Mouse (Mus musculus): Measurements from ENCODE around the gene Trim63. TPM values are rescaled to one million over a fixed set of nuclear protein-coding genes. Genes with fewer than 3 reads are reported as not detected.
A peak's percentile ranks its signal among the peaks of the same experiment; 100 is the strongest.

Gene Trim63
- polyA plus RNA-seq, 1 experiment from 2014 or later: 3.7 TPM

- Histone ChIP-seq H3K27me3 (no peaks in the 10 kb centered on the region), H3K9ac (no peak overlapping the region), H3K4me1 (peaks cover 4% of the 10 kb centered on the region), H3K4me2 (no peak overlapping the region), H3K27ac (no peak overlapping the region), H3K36me3 (no peaks in the 10 kb centered on the region), H3K9me3 (replicated peaks) (no peaks in the 10 kb centered on the region), H3K4me3 (replicated peaks) (no peak overlapping the region)
- no peak for ATAC-seq (replicated peaks; ENCODE audit: low FRiP score)
- WGBS: 85% methylated on average over 5 of the region's 5 CpGs
Observed at GRCm38 (mm10) chr4:134302084-134302483, 12.8 kb upstream of the Trim63 start.

GRCm38 (mm10) chr4:134306963-134307362 lies 8.0 kb upstream of the Trim63 start:
- Histone ChIP-seq H3K9me3 (replicated peaks) (no peaks in the 10 kb centered on the region), H3K27ac (0 out of 2 replicates have a peak overlapping the region, but pooled peaks have one; percentile 37)

GRCm38 (mm10) chr4:134307367-134308072 lies 7.4 kb upstream of the Trim63 start:
- H3K27ac ChIP-seq: 0 out of 2 replicates have a peak overlapping the region, but pooled peaks have one; percentile 37
- peak overlapping the region; percentile 39 for H3K4me2 ChIP-seq
- no peak overlapping the region for H3K9ac ChIP-seq
- no peak overlapping the region; the same call in 1 of the 2 replicates for H3K4me3 ChIP-seq (replicated peaks)
- H3K4me1 ChIP-seq: peaks cover 13% of the 10 kb centered on the region
- no peaks in the 10 kb centered on the region for H3K9me3 ChIP-seq (replicated peaks)
- 17% methylated on average over 12 of the region's 12 CpGs for WGBS
- peak; percentile 49; the same call in 1 of the 2 replicates for ATAC-seq (replicated peaks; ENCODE audit: low FRiP score)
- no peaks in the 10 kb centered on the region for H3K36me3 ChIP-seq
- H3K27me3 ChIP-seq: no peaks in the 10 kb centered on the region

More at GRCm38 (mm10) chr4:134306963-134307362, 8.0 kb upstream of the Trim63 start:
- H3K36me3 ChIP-seq: no peaks in the 10 kb centered on the region
- 68% methylated on average over 2 of the region's 2 CpGs for WGBS
- no peak overlapping the region for H3K4me3 ChIP-seq (replicated peaks)
- no peak overlapping the region for H3K9ac ChIP-seq
- peaks cover 13% of the 10 kb centered on the region for H3K4me1 ChIP-seq
- peak overlapping the region; percentile 39 for H3K4me2 ChIP-seq
- no peak for ATAC-seq (replicated peaks; ENCODE audit: low FRiP score)
- no peaks in the 10 kb centered on the region for H3K27me3 ChIP-seq

- Histone ChIP-seq H3K9me3 (replicated peaks) (peaks cover 4% of the 10 kb centered on the region), H3K36me3 (no peaks in the 10 kb centered on the region), H3K4me1 (peaks cover 19% of the 10 kb centered on the region), H3K9ac (no peak overlapping the region), H3K27me3 (no peaks in the 10 kb centered on the region), H3K27ac (no peak overlapping the region), H3K4me2 (no peak overlapping the region), H3K4me3 (replicated peaks) (no peak overlapping the region)
- no peak for ATAC-seq (replicated peaks; ENCODE audit: low FRiP score)
- 71% methylated on average over 7 of the region's 7 CpGs for WGBS
Observed at GRCm38 (mm10) chr4:134310106-134310505, 4.8 kb upstream of the Trim63 start.

GRCm38 (mm10) chr4:134310656-134311055 lies 4.3 kb upstream of the Trim63 start:
- no peaks in the 10 kb centered on the region for H3K36me3 ChIP-seq
- H3K4me3 ChIP-seq (replicated peaks): no peak overlapping the region
- H3K4me1 ChIP-seq: peaks cover 22% of the 10 kb centered on the region
- H3K27me3 ChIP-seq: 0 out of 2 replicates have a peak, but pooled peaks cover 1% of the 10 kb centered on the region
- H3K9ac ChIP-seq: no peak overlapping the region
- H3K9me3 ChIP-seq (replicated peaks): peaks cover 4% of the 10 kb centered on the region
- no peak overlapping the region for H3K27ac ChIP-seq
- ATAC-seq (replicated peaks; ENCODE audit: low FRiP score): no peak
- WGBS: 80% methylated on average over 9 of the region's 9 CpGs
- no peak overlapping the region for H3K4me2 ChIP-seq

GRCm38 (mm10) chr4:134311784-134312183 lies 3.1 kb upstream of the Trim63 start:
- 75% methylated on average over 9 of the region's 9 CpGs for WGBS
- H3K9me3 ChIP-seq (replicated peaks): peaks cover 4% of the 10 kb centered on the region
- H3K36me3 ChIP-seq: no peaks in the 10 kb centered on the region
- 0 out of 2 replicates have a peak, but pooled peaks cover 2% of the 10 kb centered on the region for H3K27me3 ChIP-seq
- H3K4me1 ChIP-seq: peaks cover 26% of the 10 kb centered on the region
- H3K4me2 ChIP-seq: no peak overlapping the region
- no peak overlapping the region for H3K9ac ChIP-seq
- no peak overlapping the region for H3K27ac ChIP-seq
- no peak for ATAC-seq (replicated peaks; ENCODE audit: low FRiP score)
- no peak overlapping the region for H3K4me3 ChIP-seq (replicated peaks)

- H3K4me1 ChIP-seq: peaks cover 20% of the 10 kb centered on the region
- no peak overlapping the region for H3K27ac ChIP-seq
- H3K9me3 ChIP-seq (replicated peaks): peaks cover 4% of the 10 kb centered on the region
- H3K4me2 ChIP-seq: no peak overlapping the region
- H3K27me3 ChIP-seq: 0 out of 2 replicates have a peak, but pooled peaks cover 2% of the 10 kb centered on the region
- ATAC-seq (replicated peaks; ENCODE audit: low FRiP score): no peak
- no peaks in the 10 kb centered on the region for H3K36me3 ChIP-seq
- WGBS: 92% methylated on average over 5 of the region's 5 CpGs
- H3K4me3 ChIP-seq (replicated peaks): no peak overlapping the region
- H3K9ac ChIP-seq: no peak overlapping the region
Observed at GRCm38 (mm10) chr4:134312341-134312740, 2.6 kb upstream of the Trim63 start.

- H3K36me3 ChIP-seq: no peaks in the 10 kb centered on the region
- H3K27ac ChIP-seq: no peak overlapping the region
- H3K4me2 ChIP-seq: no peak overlapping the region
- no peak overlapping the region for H3K9ac ChIP-seq
- no peak for ATAC-seq (replicated peaks; ENCODE audit: low FRiP score)
- H3K27me3 ChIP-seq: 0 out of 2 replicates have a peak, but pooled peaks cover 2% of the 10 kb centered on the region
- no peak overlapping the region for H3K4me3 ChIP-seq (replicated peaks)
- H3K9me3 ChIP-seq (replicated peaks): peaks cover 4% of the 10 kb centered on the region
- H3K4me1 ChIP-seq: peaks cover 15% of the 10 kb centered on the region
- WGBS: 95% methylated on average over 6 of the region's 6 CpGs
Observed at GRCm38 (mm10) chr4:134312901-134313300, 2.0 kb upstream of the Trim63 start.

- H3K9ac ChIP-seq: no peak overlapping the region
- H3K27me3 ChIP-seq: 0 out of 2 replicates have a peak, but pooled peaks cover 2% of the 10 kb centered on the region
- H3K4me1 ChIP-seq: peaks cover 14% of the 10 kb centered on the region
- peaks cover 4% of the 10 kb centered on the region for H3K9me3 ChIP-seq (replicated peaks)
- no peak overlapping the region for H3K4me3 ChIP-seq (replicated peaks)
- ATAC-seq (replicated peaks; ENCODE audit: low FRiP score): no peak
- no peaks in the 10 kb centered on the region for H3K36me3 ChIP-seq
- H3K27ac ChIP-seq: no peak overlapping the region
- 86% methylated on average over 4 of the region's 4 CpGs for WGBS
- no peak overlapping the region for H3K4me2 ChIP-seq
Observed at GRCm38 (mm10) chr4:134314081-134314655, 752 bp upstream of the Trim63 start.

GRCm38 (mm10) chr4:134315470-134315869 lies 550 bp downstream of the Trim63 start:
- H3K4me3 ChIP-seq (replicated peaks): peak overlapping the region; percentile 8; the same call in 1 of the 2 replicates
- peaks cover 14% of the 10 kb centered on the region for H3K4me1 ChIP-seq
- no peak overlapping the region for H3K9ac ChIP-seq
- 75% methylated on average over 9 of the region's 9 CpGs for WGBS
- peak overlapping the region; percentile 33 for H3K4me2 ChIP-seq
- 0 out of 2 replicates have a peak, but pooled peaks have one; percentile 46 for ATAC-seq (replicated peaks; ENCODE audit: low FRiP score)
- no peak overlapping the region for H3K27ac ChIP-seq
- no peaks in the 10 kb centered on the region for H3K36me3 ChIP-seq
- peaks cover 4% of the 10 kb centered on the region for H3K9me3 ChIP-seq (replicated peaks)
- H3K27me3 ChIP-seq: 0 out of 2 replicates have a peak, but pooled peaks cover 2% of the 10 kb centered on the region

- no peak for ATAC-seq (replicated peaks; ENCODE audit: low FRiP score)
- WGBS: 53% methylated on average over 16 of the region's 16 CpGs
- no peak overlapping the region for H3K4me2 ChIP-seq
- H3K9me3 ChIP-seq (replicated peaks): peaks cover 4% of the 10 kb centered on the region
- no peak overlapping the region for H3K4me3 ChIP-seq (replicated peaks)
- peaks cover 14% of the 10 kb centered on the region for H3K4me1 ChIP-seq
- H3K36me3 ChIP-seq: no peaks in the 10 kb centered on the region
- no peak overlapping the region for H3K27ac ChIP-seq
- H3K27me3 ChIP-seq: 0 out of 2 replicates have a peak, but pooled peaks cover 2% of the 10 kb centered on the region
- no peak overlapping the region for H3K9ac ChIP-seq
Observed at GRCm38 (mm10) chr4:134316390-134316789, 1.5 kb downstream of the Trim63 start.

- H3K27ac ChIP-seq: no peak overlapping the region
- no peaks in the 10 kb centered on the region for H3K9me3 ChIP-seq (replicated peaks)
- WGBS: 88% methylated on average over 5 of the region's 5 CpGs
- no peak for ATAC-seq (replicated peaks; ENCODE audit: low FRiP score)
- H3K9ac ChIP-seq: no peak overlapping the region
- H3K4me3 ChIP-seq (replicated peaks): no peak overlapping the region
- 0 out of 2 replicates have a peak, but pooled peaks cover 2% of the 10 kb centered on the region for H3K27me3 ChIP-seq
- no peaks in the 10 kb centered on the region for H3K36me3 ChIP-seq
- no peak overlapping the region for H3K4me2 ChIP-seq
- peaks cover 14% of the 10 kb centered on the region for H3K4me1 ChIP-seq
Observed at GRCm38 (mm10) chr4:134319074-134319473, 4.2 kb downstream of the Trim63 start.

All from kidney, embryonic 15.5 days (tissue).